In the genomic region with DNA sequence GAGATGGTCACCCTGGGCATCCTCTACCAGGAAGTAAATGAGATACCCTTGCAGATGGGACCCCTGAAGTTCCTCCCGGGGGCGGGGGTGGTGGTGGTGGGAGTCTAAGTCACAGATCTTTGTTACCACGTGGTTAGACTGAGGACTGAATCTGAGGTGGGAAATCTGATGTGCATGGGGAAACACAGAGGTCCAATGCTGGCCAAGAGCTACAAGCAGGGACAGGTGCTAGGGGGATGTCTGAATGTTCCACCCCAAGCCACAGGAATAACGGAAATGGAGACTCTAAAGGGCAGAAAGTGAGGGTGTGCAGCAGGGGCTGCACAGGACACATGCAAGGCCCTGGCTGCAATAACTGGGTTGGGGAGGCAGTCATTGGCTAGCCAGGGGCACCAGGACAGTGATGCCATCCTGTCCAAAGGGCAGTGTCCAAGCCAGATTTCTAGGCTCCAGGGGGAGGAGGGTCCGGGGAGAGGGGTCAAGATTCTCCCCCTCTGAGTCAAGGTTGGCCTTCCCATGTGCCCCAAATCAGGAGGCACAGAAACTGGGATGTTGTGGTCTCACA, we compare ENCODE assay signal across 17 mouse cellular contexts. TPM values are rescaled to one million over a fixed set of nuclear protein-coding genes. Genes with fewer than 3 reads are reported as not detected.
DNase-seq lines count a peak whose midpoint lies in the region; ATAC-seq and TF ChIP-seq lines count a peak whose summit lies in the region.
"Had no signal": no experiment of that assay in that cellular context is flagged by ENCODE, and none has a peak within 500 bp of the region (broad histone marks: within the 10 kb centered on the region; RNA-seq: fewer than 3 reads in every experiment).

No protein-coding gene starts in this region.

- DNase-seq in heart, embryonic 10.5 days (ENCODE audit: low spot score) = no peak
- no peak for DNase-seq in heart, postnatal 14 days
- DNase-seq in kidney, postnatal 0 days (ENCODE audit: low spot score) = no peak
- DNase-seq in kidney, postnatal 10 days = no peak
- no peak for DNase-seq in layer of hippocampus, postnatal 10 days (ENCODE audit: low spot score in 2 of 2)
- no peak for DNase-seq in gastrocnemius, adult 18-20 months (ENCODE audit: low spot score)
- DNase-seq: B cell, adult 2 months; cerebellum, postnatal 14 days; gastrocnemius, postnatal 10 days; lung, postnatal 36 days; thymus, postnatal 4 days had no signal

- peak overlapping the region; percentile 51; the same call in 1 of the 2 replicates for H3K4me3 ChIP-seq in heart, embryonic 10.5 days
- no peak overlapping the region for H3K4me3 ChIP-seq in kidney, postnatal 0 days (replicated peaks; ENCODE audit: low read depth, low read length)
- H3K4me3 ChIP-seq in embryonic fibroblast, embryonic 13.5 days (ENCODE audit: insufficient read depth, low read length) = peak overlapping the region; percentile 69
- H3K4me3 ChIP-seq in liver, embryonic 16.5 days (ENCODE audit: low read depth, low read length) = peak overlapping the region; percentile 52

- TF ChIP-seq CTCF in kidney, postnatal 0 days (IDR thresholded peaks at IDR 0.05; ENCODE audit: low read depth) = no peak
- TF ChIP-seq CTCF in embryonic fibroblast, embryonic 13.5 days (IDR thresholded peaks at IDR 0.05; ENCODE audit: borderline replicate concordance, insufficient read depth, low read length) = no peak

- 63% methylated on average over 5 of the region's 5 CpGs for WGBS in heart, embryonic 10.5 days
- WGBS in kidney, postnatal 0 days = 43% methylated on average over 5 of the region's 5 CpGs
- WGBS in liver, embryonic 16.5 days (ENCODE audit: insufficient replicate concordance) = 43% methylated on average over 5 of the region's 5 CpGs

- peaks cover 25% of the 10 kb centered on the region for H3K4me1 ChIP-seq in heart, embryonic 10.5 days
- H3K4me1 ChIP-seq in kidney, postnatal 0 days (replicated peaks; ENCODE audit: insufficient read depth, low read length) = 0 out of 2 replicates have a peak, but pooled peaks cover 12% of the 10 kb centered on the region
- H3K4me1 ChIP-seq in embryonic fibroblast, embryonic 13.5 days (ENCODE audit: control insufficient read depth, insufficient read depth, low read length) = 0 out of 2 replicates have a peak, but pooled peaks cover 4% of the 10 kb centered on the region
- H3K4me1 ChIP-seq in liver, embryonic 16.5 days (ENCODE audit: control insufficient read depth, low read depth, low read length) = no peaks in the 10 kb centered on the region; the same call in 1 of the 2 replicates

- peaks cover 5% of the 10 kb centered on the region; the same call in 1 of the 2 replicates for H3K36me3 ChIP-seq in heart, embryonic 10.5 days
- H3K36me3 ChIP-seq in kidney, postnatal 0 days (ENCODE audit: insufficient read depth, low read length) = no peaks in the 10 kb centered on the region
- H3K36me3 ChIP-seq in liver, embryonic 16.5 days (ENCODE audit: control insufficient read depth, insufficient read depth) = no peaks in the 10 kb centered on the region
- H3K36me3 ChIP-seq: forebrain, embryonic 12.5 days had no signal

- H3K27me3 ChIP-seq in heart, embryonic 10.5 days (ENCODE audit: insufficient read depth, poor library complexity, severe bottlenecking) = no peaks in the 10 kb centered on the region
- H3K27me3 ChIP-seq in kidney, postnatal 0 days (ENCODE audit: insufficient read depth, low read length) = no peaks in the 10 kb centered on the region
- no peaks in the 10 kb centered on the region for H3K27me3 ChIP-seq in liver, embryonic 16.5 days (ENCODE audit: control insufficient read depth, insufficient read depth, low read depth, low read length)
- H3K27me3 ChIP-seq: forebrain, embryonic 12.5 days had no signal

- H3K9ac ChIP-seq in kidney, postnatal 0 days (ENCODE audit: low read depth, low read length) = no peak overlapping the region
- H3K9ac ChIP-seq in liver, embryonic 16.5 days (ENCODE audit: low read depth, low read length) = no peak overlapping the region

- H3K4me2 ChIP-seq in kidney, postnatal 0 days (ENCODE audit: low read length) = peak overlapping the region; percentile 51
- peak overlapping the region; percentile 25 for H3K4me2 ChIP-seq in liver, embryonic 16.5 days (ENCODE audit: low read depth, low read length)

- ATAC-seq in kidney, postnatal 0 days (replicated peaks; ENCODE audit: low FRiP score, low read depth) = peak; percentile 33; the same call in 1 of the 2 replicates
- ATAC-seq in liver, embryonic 16.5 days (ENCODE audit: low read depth) = no peak
- ATAC-seq: activated CD4-positive, CD25-positive, alpha-beta regulatory T cell, adult 4 months; hindbrain, embryonic 16.5 days had no signal

- H3K27ac ChIP-seq in heart, embryonic 10.5 days = peak overlapping the region; percentile 72
- H3K27ac ChIP-seq in kidney, postnatal 0 days = no peak overlapping the region
- peak overlapping the region; percentile 85 for H3K27ac ChIP-seq in embryonic fibroblast, embryonic 13.5 days (ENCODE audit: insufficient read depth, low read length)
- H3K27ac ChIP-seq in liver, embryonic 16.5 days (ENCODE audit: low read length) = no peak overlapping the region
- H3K27ac ChIP-seq: forebrain, embryonic 12.5 days had no signal

- no peak for TF ChIP-seq POLR2A in embryonic fibroblast, embryonic 13.5 days (IDR thresholded peaks at IDR 0.05; ENCODE audit: low read depth, low read length)

- intact Hi-C loops in heart, postnatal 14 days (cut with DNase I) = no loop called here

- no peaks in the 10 kb centered on the region for H3K9me3 ChIP-seq in heart, embryonic 10.5 days
- H3K9me3 ChIP-seq in kidney, postnatal 0 days (replicated peaks; ENCODE audit: low read length) = no peaks in the 10 kb centered on the region
- H3K9me3 ChIP-seq in liver, embryonic 16.5 days (replicated peaks; ENCODE audit: control insufficient read depth, low read length) = no peaks in the 10 kb centered on the region
- H3K9me3 ChIP-seq: forebrain, embryonic 12.5 days had no signal

RNA-seq across cellular contexts. Expression of gene Serpinf1, which starts 1.6 kb away (rescaled TPM):
- polyA plus RNA-seq in heart, embryonic 10.5 days (2016; fragmentation: Nextera tagmentation; extraction: Ambion mirVana) = 53.6 and 168 TPM in 2 replicates
- total RNA-seq in heart, postnatal 14 days (2021) = 10 to 100 TPM; 24.8 to 31.9 TPM
- 90.9 and 98.4 TPM in 2 replicates for polyA plus RNA-seq in kidney, postnatal 0 days (2015; fragmentation: Nextera tagmentation; extraction: Ambion mirVana)
- polyA plus RNA-seq in embryonic fibroblast, embryonic 13.5 days (2011; ENCODE audit: insufficient read length, low read depth, missing spikeins) = 1,069 and 1,358 TPM in 2 replicates
- 363 and 402 TPM in 2 replicates for polyA plus RNA-seq in liver, embryonic 16.5 days (2015; fragmentation: Nextera tagmentation; extraction: Ambion mirVana)
- total RNA-seq in layer of hippocampus, postnatal 10 days (2021) = 10 to 100 TPM; 30.8 to 38.9 TPM
- total RNA-seq in gastrocnemius, adult 18-20 months (2021) = 10 to 100 TPM; 50.2 to 64.1 TPM

RNA-seq across cellular contexts. Expression of gene Serpinf2, which starts 18.5 kb away (rescaled TPM):
- polyA plus RNA-seq in heart, embryonic 10.5 days (2016; fragmentation: Nextera tagmentation; extraction: Ambion mirVana) = 3.6 and 98.2 TPM in 2 replicates
- not detected for total RNA-seq in heart, postnatal 14 days (2021)
- 45.2 and 57.0 TPM in 2 replicates for polyA plus RNA-seq in kidney, postnatal 0 days (2015; fragmentation: Nextera tagmentation; extraction: Ambion mirVana)
- not detected in 2 replicates for polyA plus RNA-seq in embryonic fibroblast, embryonic 13.5 days (2011; ENCODE audit: insufficient read length, low read depth, missing spikeins)
- 753 and 817 TPM in 2 replicates for polyA plus RNA-seq in liver, embryonic 16.5 days (2015; fragmentation: Nextera tagmentation; extraction: Ambion mirVana)
- total RNA-seq in layer of hippocampus, postnatal 10 days (2021) = under 1 TPM; 0.49 to 0.64 TPM
- total RNA-seq in gastrocnemius, adult 18-20 months (2021) = under 1 TPM in 1 of 2 experiments, not detected in 1; 0.36 TPM
- total RNA-seq: left cerebral cortex, postnatal 10 days had no signal
- polyA plus RNA-seq: activated CD4-positive, CD25-positive, alpha-beta regulatory T cell, adult 4 months; forebrain, embryonic 12.5 days had no signal

RNA-seq across cellular contexts. Expression of gene Wdr81, which starts 33.6 kb away (rescaled TPM):
- polyA plus RNA-seq in heart, embryonic 10.5 days (2016; fragmentation: Nextera tagmentation; extraction: Ambion mirVana) = 6.9 and 7.6 TPM in 2 replicates
- total RNA-seq in heart, postnatal 14 days (2021) = 10 to 100 TPM in 1 of 2 experiments, 1 to 10 TPM in 1; 9.2 to 10.3 TPM
- 4.9 and 5.3 TPM in 2 replicates for polyA plus RNA-seq in kidney, postnatal 0 days (2015; fragmentation: Nextera tagmentation; extraction: Ambion mirVana)
- 9.5 and 17.3 TPM in 2 replicates for polyA plus RNA-seq in embryonic fibroblast, embryonic 13.5 days (2011; ENCODE audit: insufficient read length, low read depth, missing spikeins)
- polyA plus RNA-seq in liver, embryonic 16.5 days (2015; fragmentation: Nextera tagmentation; extraction: Ambion mirVana) = 22.6 and 24.9 TPM in 2 replicates
- 10 to 100 TPM; 18.7 to 18.9 TPM for total RNA-seq in layer of hippocampus, postnatal 10 days (2021)
- total RNA-seq in gastrocnemius, adult 18-20 months (2021) = 1 to 10 TPM; 4.5 to 5.5 TPM

RNA-seq across cellular contexts. Expression of gene Tlcd2, which starts 40.6 kb away (rescaled TPM):
- polyA plus RNA-seq in heart, embryonic 10.5 days (2016; fragmentation: Nextera tagmentation; extraction: Ambion mirVana) = 12.8 and 21.3 TPM in 2 replicates
- total RNA-seq in heart, postnatal 14 days (2021) = 10 to 100 TPM; 11.8 to 11.9 TPM
- polyA plus RNA-seq in kidney, postnatal 0 days (2015; fragmentation: Nextera tagmentation; extraction: Ambion mirVana) = 9.3 and 11.8 TPM in 2 replicates
- polyA plus RNA-seq in embryonic fibroblast, embryonic 13.5 days (2011; ENCODE audit: insufficient read length, low read depth, missing spikeins) = 11.2 and 11.4 TPM in 2 replicates
- polyA plus RNA-seq in liver, embryonic 16.5 days (2015; fragmentation: Nextera tagmentation; extraction: Ambion mirVana) = 19.6 and 20.4 TPM in 2 replicates
- total RNA-seq in layer of hippocampus, postnatal 10 days (2021) = under 1 TPM; 0.31 to 0.73 TPM
- 1 to 10 TPM; 2.6 to 2.9 TPM for total RNA-seq in gastrocnemius, adult 18-20 months (2021)

Comparison
In these comparisons a context has a peak if more than half of its experiments do, and no peak if none do; other contexts are left out.
1. H3K27ac ChIP-seq: peak in heart, embryonic 10.5 days (single experiment) and embryonic fibroblast, embryonic 13.5 days (single experiment); none in kidney, postnatal 0 days (single experiment) and liver, embryonic 16.5 days (single experiment).